Mouse (Mus musculus): ENCODE measurements around the gene Fam240b.

The Fam240b gene

DNA sequence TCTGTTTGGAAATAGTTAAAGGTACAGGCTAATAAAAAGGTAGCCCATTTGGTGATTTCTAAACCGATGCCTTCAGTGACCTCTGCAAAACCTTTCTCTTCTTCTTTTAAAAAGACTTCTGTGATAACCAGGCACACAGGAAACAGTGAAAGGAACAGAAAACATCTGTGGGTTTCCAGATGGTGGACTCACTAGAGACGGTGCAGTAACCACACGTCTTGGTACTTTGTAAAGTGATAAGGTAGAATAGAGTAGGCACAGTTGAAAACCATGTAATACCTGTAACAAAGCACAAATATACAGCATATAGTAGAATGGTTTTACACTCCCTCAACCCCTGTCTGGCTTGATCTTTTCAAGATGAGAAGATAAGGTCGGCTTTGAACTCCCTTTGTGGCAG is 57.0 kb downstream of the Fam240b start:
- no peak for DNase-seq (ENCODE audit: inconsistent ontology term)

DNA sequence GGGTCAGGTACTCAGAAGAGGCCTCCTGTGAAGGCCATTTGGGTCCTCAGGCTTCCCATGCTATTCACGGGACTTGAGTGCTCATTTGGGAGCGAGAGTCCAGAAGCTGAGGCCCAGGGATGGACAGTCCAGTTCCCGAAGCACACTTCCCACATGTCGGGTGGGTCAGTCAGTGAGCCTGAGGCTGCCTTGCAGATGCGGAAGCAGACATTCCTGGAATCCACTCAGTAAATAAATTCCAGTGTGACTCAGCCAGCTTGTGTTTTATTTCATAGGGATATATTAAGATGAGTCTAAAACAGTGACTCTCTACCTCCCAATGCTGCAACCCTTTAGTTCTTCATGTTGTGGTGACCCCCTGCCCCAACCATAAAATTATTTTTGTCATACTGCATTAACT is 58.1 kb downstream of the Fam240b start:
- peak; percentile 64 for DNase-seq (ENCODE audit: inconsistent ontology term)

DNA sequence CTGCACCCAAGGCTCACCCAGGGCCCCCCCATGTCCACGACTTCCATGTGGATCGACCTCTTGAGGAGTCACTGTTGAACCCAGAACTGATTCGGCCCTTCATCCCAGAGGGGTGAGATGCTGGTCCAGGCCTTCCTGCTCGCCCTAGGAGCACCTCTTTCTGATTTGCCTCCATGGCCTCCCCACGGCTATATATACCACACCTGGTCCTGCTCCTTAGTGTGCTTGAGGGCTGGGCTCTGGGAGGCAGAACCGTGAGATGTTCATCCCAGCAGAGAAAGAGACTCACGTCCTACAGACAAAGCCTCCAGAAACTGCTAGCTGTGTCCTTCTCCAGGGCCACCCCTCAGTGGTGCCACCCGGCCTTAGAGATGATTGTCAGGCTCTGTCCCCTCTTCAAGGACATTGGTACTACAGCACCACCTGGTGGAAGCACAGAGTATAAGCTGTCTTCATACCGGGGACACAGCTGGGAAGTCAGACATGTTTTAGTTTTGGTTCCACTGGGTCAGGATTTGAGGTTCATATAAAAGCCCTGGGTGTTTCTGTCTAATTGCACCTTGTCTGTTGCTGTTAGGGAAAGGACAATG is 58.6 kb downstream of the Fam240b start:
- peak; percentile 65 for DNase-seq (ENCODE audit: inconsistent ontology term)

DNA sequence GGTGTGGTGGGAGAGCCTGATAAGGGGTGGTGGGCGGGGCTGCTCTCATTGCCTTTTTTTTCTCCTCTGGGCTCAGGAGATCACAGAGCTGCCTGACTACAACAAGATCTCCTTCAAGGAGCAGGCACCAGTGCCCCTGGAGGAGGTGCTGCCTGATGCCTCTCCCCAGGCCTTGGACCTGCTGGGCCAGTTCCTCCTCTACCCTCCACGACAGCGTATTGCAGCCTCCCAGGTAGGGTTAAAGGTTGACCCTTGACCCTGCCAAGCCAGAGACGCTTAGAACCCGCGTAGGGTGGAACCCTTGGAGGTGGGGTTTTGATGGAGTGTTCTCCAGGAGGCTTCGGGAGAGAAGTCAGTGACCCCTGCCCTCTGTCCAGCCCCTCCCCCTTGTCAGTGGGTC is 59.8 kb downstream of the Fam240b start:
- no peak for DNase-seq (ENCODE audit: inconsistent ontology term)

DNA sequence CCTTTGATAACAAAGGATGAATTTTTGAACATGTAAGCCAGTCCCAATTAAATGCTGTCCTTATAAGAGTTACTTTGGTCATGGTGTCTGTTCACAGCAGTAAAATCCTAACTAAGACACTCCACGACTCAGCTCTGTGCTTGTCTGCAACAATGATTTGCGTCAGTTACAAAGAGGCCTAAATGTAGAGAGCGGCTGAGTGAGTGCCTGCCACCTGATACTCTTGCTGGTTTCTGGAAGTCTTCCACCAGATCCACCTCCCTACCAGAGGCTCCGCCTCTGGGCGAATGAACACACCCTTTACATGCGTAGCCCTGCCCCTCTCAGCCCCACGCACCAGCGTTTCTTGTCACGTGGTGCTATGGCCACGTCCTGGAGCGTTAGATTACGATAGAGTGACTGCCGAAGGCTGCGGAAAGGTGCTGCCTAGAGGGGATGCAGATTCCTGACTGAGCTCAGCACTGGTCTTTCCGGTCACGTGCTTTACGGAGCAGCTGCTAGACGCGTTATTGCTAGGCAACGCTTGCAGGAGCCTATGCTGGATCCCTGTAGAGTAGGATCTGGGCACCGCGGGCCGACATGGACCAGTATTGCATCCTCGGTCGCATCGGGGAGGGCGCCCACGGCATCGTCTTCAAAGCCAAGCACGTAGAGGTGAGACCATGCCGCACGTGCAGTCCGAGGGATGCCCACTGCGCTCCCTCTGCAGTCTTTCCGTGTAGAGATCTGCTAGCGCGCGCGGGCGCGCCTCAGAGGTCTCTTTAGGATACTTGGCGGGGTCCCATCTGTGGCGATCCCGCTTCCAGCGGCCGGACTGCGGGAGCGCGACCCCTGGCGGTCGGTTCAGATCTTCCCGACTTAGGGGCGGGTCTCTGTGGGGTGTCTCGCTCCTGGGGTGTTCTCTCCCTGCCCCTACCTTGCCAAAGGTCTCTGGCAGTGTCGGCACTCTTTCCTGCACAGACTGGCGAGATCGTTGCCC is 65.3 kb downstream of the Fam240b start, which contains the start of gene Cdk20:
Gene Cdk20 (plus strand): TSS at position 298 of the 979 bp plus-strand sequence.
- peak; percentile 92 for DNase-seq (ENCODE audit: inconsistent ontology term)

Measured in Muller cell, postnatal 12 days (primary cell).